Mouse (Mus musculus) heart, adult 2 months (tissue): ENCODE data around the gene Ccdc62.

Experiments used
- CTCF ChIP-seq: fragments of 200-600 bp; IDR thresholded peaks from 2 replicates; pipeline ENCODE4 v1.8.1; 2022; ENCODE audit warnings: antibody characterized with exemption, mild to moderate bottlenecking, moderate library complexity
- EP300 ChIP-seq: fragments of 200-500 bp; IDR thresholded peaks from 2 replicates; pipeline ENCODE4 v1.6.1; 2011; ENCODE audit warnings: low read depth, low read length, control low read depth; ENCODE audit not compliant: insufficient read depth
- POLR2A ChIP-seq: fragments of 200-500 bp; IDR thresholded peaks from 2 replicates; pipeline ENCODE4 v1.6.1; 2011; ENCODE audit warnings: mild to moderate bottlenecking, low read depth, low read length, control low read depth; ENCODE audit not compliant: insufficient read depth

DNA sequence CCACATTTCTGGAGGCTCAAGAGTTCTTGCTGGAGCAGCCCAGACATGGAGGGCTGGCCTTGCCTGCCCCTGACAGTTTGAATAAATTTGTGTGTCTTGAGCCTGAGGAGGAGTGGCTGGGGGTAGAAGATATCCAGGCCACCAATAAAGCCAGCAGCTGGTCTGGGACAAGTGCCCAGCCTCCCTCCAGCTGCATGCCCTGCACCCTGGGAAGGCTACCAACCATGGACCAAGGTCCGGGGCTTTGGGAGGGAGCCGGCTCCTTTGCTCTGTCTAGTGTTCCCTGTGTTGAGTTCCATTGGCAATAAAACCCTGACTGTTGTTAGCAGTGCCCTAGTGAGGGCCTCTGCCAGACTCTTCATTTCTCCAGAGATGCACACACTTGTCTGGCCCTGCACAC lies 72.4 kb downstream of the Ccdc62 start:
- TF ChIP-seq POLR2A, result no peak
- TF ChIP-seq EP300, result 0 out of 2 replicates have a peak, but pooled peaks have one; percentile 21
- no peak for TF ChIP-seq CTCF
